Mouse (Mus musculus) heart, adult 2 months (tissue): Measurements from ENCODE around the gene Acot7.

Experiments used
- CTCF ChIP-seq: fragments of 200-600 bp; IDR thresholded peaks from 2 replicates; pipeline ENCODE4 v1.8.1; 2022; ENCODE audit warnings: antibody characterized with exemption, mild to moderate bottlenecking, moderate library complexity
- POLR2A ChIP-seq: fragments of 200-500 bp; IDR thresholded peaks from 2 replicates; pipeline ENCODE4 v1.6.1; 2011; ENCODE audit warnings: mild to moderate bottlenecking, low read depth, low read length, control low read depth; ENCODE audit not compliant: insufficient read depth

- TF ChIP-seq POLR2A = no peak
- 0 out of 2 replicates have a peak, but pooled peaks have one; percentile 100 for TF ChIP-seq CTCF
Observed at GRCm38 (mm10) chr4:152165036-152165931, 12.7 kb upstream of the Acot7 start.
